Mouse (Mus musculus): ENCODE results near the gene Ift140. TPM values are rescaled to one million over a fixed set of nuclear protein-coding genes. Genes with fewer than 3 reads are reported as not detected.
A peak's percentile ranks its signal among the peaks of the same experiment; 100 is the strongest.

Gene Ift140
- total and polyA plus RNA-seq, 3 experiments: 3.4 to 9.0 TPM; not detected in 1

DNA sequence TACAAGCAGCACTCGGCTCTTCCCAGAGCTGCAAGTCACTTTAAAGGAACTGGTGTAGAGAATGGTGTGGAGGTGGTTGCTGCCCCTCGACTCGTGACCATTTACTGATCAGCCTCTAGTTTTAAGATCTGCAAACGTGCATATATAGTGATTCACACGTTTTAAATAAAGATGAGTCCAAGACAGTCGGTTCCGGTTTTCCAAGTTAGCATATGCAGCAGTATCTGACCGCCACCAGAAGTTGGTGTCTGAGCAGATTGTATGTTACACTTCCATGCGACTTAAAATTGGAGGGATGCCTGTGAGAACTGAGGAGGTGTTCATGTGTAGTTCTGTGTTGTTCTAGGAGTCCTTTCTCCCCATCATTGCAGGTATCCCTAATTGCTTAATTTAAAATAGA is 37.4 kb downstream of the Ift140 start:
- H3K9ac ChIP-seq (ENCODE audit: control insufficient read depth, low read depth, low read length, poor library complexity, severe bottlenecking): no peak overlapping the region
- no peaks in the 10 kb centered on the region for H3K9me3 ChIP-seq (replicated peaks; ENCODE audit: insufficient read depth, low read length)
- H3K36me3 ChIP-seq (ENCODE audit: control insufficient read depth in 1 of 2, insufficient read depth in 2 of 2, low read length in 2 of 2): no peaks in the 10 kb centered on the region
- no peak for DNase-seq (ENCODE audit: low read depth, low spot score)
- TF ChIP-seq SIN3A (IDR thresholded peaks at IDR 0.05; ENCODE audit: low read length) (no peak), UBTF (IDR thresholded peaks at IDR 0.05; ENCODE audit: borderline replicate concordance, insufficient read depth, low read depth, low read length) (no peak), POLR2A (IDR thresholded peaks at IDR 0.05; ENCODE audit: control insufficient read depth in 1 of 2, insufficient read depth in 1 of 2, low read depth in 1 of 2, low read length in 2 of 2, poor library complexity in 1 of 2) (no peak), GABPA (IDR thresholded peaks at IDR 0.05; ENCODE audit: low read depth, low read length) (no peak), HCFC1 (IDR thresholded peaks at IDR 0.05; ENCODE audit: low read depth, low read length) (no peak), JUND (IDR thresholded peaks at IDR 0.05; ENCODE audit: low read depth, low read length) (no peak), MAX (IDR thresholded peaks at IDR 0.05; ENCODE audit: low read length) (no peak), RAD21 (IDR thresholded peaks at IDR 0.05; ENCODE audit: low read depth, low read length) (no peak), USF2 (IDR thresholded peaks at IDR 0.05; ENCODE audit: borderline replicate concordance in 1 of 2, insufficient read depth in 1 of 2, low read depth in 1 of 2, low read length in 2 of 2) (no peak), ZC3H11A (IDR thresholded peaks at IDR 0.05; ENCODE audit: low read depth, low read length) (no peak), MYB (IDR thresholded peaks at IDR 0.05; ENCODE audit: low read depth, low read length) (no peak), KAT2A (conservative IDR thresholded peaks at IDR 0.05; ENCODE audit: low read depth, low read length) (no peak)
- no peaks in the 10 kb centered on the region for H3K4me1 ChIP-seq (ENCODE audit: control insufficient read depth in 1 of 2, insufficient read depth in 2 of 2, low read length in 2 of 2)
- no peaks in the 10 kb centered on the region for H3K79me2 ChIP-seq (ENCODE audit: control insufficient read depth, insufficient read depth, low read length, poor library complexity)
- H3K4me3 ChIP-seq (ENCODE audit: control insufficient read depth in 1 of 2, insufficient read depth in 1 of 2, low read depth in 2 of 2, low read length in 2 of 2): no peak overlapping the region
- H3K27ac ChIP-seq (ENCODE audit: control insufficient read depth, low read depth, low read length): no peak overlapping the region
- H3K27me3 ChIP-seq (ENCODE audit: control insufficient read depth in 1 of 2, insufficient read depth in 2 of 2, low read length in 2 of 2): no peaks in the 10 kb centered on the region

DNA sequence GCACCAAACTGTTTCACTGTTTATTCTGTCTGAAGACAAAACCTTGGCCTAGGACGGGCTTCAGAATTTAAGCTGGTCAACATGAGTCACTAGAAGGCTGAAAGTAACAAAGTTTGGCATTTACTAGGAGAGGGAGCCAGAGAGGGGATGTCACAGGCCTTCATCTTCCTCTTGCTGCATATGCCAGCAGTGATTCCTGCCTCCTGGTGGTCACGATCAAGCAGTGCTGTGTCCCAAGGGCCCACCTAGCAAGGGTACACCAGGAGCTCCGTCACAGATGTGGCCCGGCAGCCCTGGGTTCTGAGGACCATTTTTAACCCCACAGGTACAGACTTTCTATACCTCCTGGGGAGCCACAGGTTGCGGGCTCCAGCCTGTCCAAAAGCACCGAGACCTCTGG is 41.2 kb downstream of the Ift140 start:
- Histone ChIP-seq H3K27ac (ENCODE audit: control insufficient read depth, low read depth, low read length) (no peak overlapping the region), H3K36me3 (ENCODE audit: control insufficient read depth in 1 of 2, insufficient read depth in 2 of 2, low read length in 2 of 2) (no peaks in the 10 kb centered on the region)

DNA sequence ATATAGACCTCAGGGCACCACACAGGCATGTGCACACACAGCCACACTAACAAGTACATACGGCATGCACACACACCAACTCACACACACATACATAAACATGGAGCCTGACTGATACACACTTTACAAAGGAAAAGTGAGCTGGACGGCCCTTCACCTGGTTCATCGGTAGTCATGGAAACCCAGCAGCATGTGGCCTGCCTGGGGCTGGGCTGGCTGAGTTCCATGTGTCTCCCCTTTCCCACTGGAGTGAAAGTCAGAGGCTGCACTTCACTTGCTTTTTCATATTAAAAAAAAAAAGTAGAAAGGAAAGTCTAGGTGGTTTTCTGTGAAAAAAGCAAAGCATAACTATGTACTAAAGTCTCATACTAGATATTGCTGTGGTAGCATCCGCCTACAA is 47.4 kb downstream of the Ift140 start:
- no peaks in the 10 kb centered on the region for H3K9me3 ChIP-seq (replicated peaks; ENCODE audit: insufficient read depth, low read length)
- no peaks in the 10 kb centered on the region for H3K79me2 ChIP-seq (ENCODE audit: control insufficient read depth, insufficient read depth, low read length, poor library complexity)
- peaks cover 0 to 4% of the 10 kb centered on the region in 2 experiments; a peak in 2 of 4 replicates for H3K36me3 ChIP-seq (ENCODE audit: control insufficient read depth in 1 of 2, insufficient read depth in 2 of 2, low read length in 2 of 2)

More for the DNA sequence above, 41.2 kb downstream of the Ift140 start:
- DNase-seq (ENCODE audit: low read depth, low spot score): peak; percentile 3
- Histone ChIP-seq H3K4me3 (ENCODE audit: control insufficient read depth in 1 of 2, insufficient read depth in 1 of 2, low read depth in 2 of 2, low read length in 2 of 2) (no peak overlapping the region), H3K9ac (ENCODE audit: control insufficient read depth, low read depth, low read length, poor library complexity, severe bottlenecking) (no peak overlapping the region), H3K9me3 (replicated peaks; ENCODE audit: insufficient read depth, low read length) (no peaks in the 10 kb centered on the region), H3K4me1 (ENCODE audit: control insufficient read depth in 1 of 2, insufficient read depth in 2 of 2, low read length in 2 of 2) (no peaks in the 10 kb centered on the region), H3K79me2 (ENCODE audit: control insufficient read depth, insufficient read depth, low read length, poor library complexity) (no peaks in the 10 kb centered on the region), H3K27me3 (ENCODE audit: control insufficient read depth in 1 of 2, insufficient read depth in 2 of 2, low read length in 2 of 2) (no peaks in the 10 kb centered on the region)
- TF ChIP-seq UBTF (IDR thresholded peaks at IDR 0.05; ENCODE audit: borderline replicate concordance, insufficient read depth, low read depth, low read length) (no peak), USF1 (IDR thresholded peaks at IDR 0.05; ENCODE audit: low read depth, low read length) (no peak), ETS1 (IDR thresholded peaks at IDR 0.05; ENCODE audit: low read depth, low read length) (no peak), NELFE (IDR thresholded peaks at IDR 0.05; ENCODE audit: low read depth, low read length) (no peak)

More for the DNA sequence above, 47.4 kb downstream of the Ift140 start:
- no peaks in the 10 kb centered on the region for H3K27me3 ChIP-seq (ENCODE audit: control insufficient read depth in 1 of 2, insufficient read depth in 2 of 2, low read length in 2 of 2)
- peaks cover 0 to 14% of the 10 kb centered on the region in 2 experiments; a peak in 2 of 4 replicates for H3K4me1 ChIP-seq (ENCODE audit: control insufficient read depth in 1 of 2, insufficient read depth in 2 of 2, low read length in 2 of 2)
- H3K4me3 ChIP-seq (ENCODE audit: control insufficient read depth in 1 of 2, insufficient read depth in 1 of 2, low read depth in 2 of 2, low read length in 2 of 2): no peak overlapping the region
- H3K9ac ChIP-seq (ENCODE audit: control insufficient read depth, low read depth, low read length, poor library complexity, severe bottlenecking): no peak overlapping the region
- no peak for DNase-seq (ENCODE audit: low read depth, low spot score)
- no peak overlapping the region for H3K27ac ChIP-seq (ENCODE audit: control insufficient read depth, low read depth, low read length)
- no peak for TF ChIP-seq CTCF (IDR thresholded peaks at IDR 0.05 in 2 of 3, conservative IDR thresholded peaks at IDR 0.05 in 1 of 3; ENCODE audit: control insufficient read depth in 1 of 3, insufficient read depth in 1 of 3, low read depth in 2 of 3, low read length in 3 of 3, poor library complexity in 1 of 3, severe bottlenecking in 1 of 3)
- no peak for TF ChIP-seq BHLHE40 (IDR thresholded peaks at IDR 0.05; ENCODE audit: borderline replicate concordance, low read depth, low read length)
- TF ChIP-seq NRF1 (IDR thresholded peaks at IDR 0.05; ENCODE audit: insufficient read depth, low read depth, low read length, poor library complexity, severe bottlenecking): no peak
- no peak for TF ChIP-seq POLR2AphosphoS5 (IDR thresholded peaks at IDR 0.05; ENCODE audit: borderline replicate concordance, low read depth, low read length)
- no peak for TF ChIP-seq TCF12 (IDR thresholded peaks at IDR 0.05; ENCODE audit: low read depth, low read length)
- no peak for TF ChIP-seq GATA1 (IDR thresholded peaks at IDR 0.05; ENCODE audit: low read depth, low read length)
- TF ChIP-seq ETS1 (IDR thresholded peaks at IDR 0.05; ENCODE audit: low read depth, low read length): no peak
- TF ChIP-seq POLR2A (IDR thresholded peaks at IDR 0.05; ENCODE audit: control insufficient read depth in 1 of 2, insufficient read depth in 1 of 2, low read depth in 1 of 2, low read length in 2 of 2, poor library complexity in 1 of 2): no peak

All from MEL (cell line).